Mouse (Mus musculus): ENCODE measurements around the gene Eif4ebp2.

DNA sequence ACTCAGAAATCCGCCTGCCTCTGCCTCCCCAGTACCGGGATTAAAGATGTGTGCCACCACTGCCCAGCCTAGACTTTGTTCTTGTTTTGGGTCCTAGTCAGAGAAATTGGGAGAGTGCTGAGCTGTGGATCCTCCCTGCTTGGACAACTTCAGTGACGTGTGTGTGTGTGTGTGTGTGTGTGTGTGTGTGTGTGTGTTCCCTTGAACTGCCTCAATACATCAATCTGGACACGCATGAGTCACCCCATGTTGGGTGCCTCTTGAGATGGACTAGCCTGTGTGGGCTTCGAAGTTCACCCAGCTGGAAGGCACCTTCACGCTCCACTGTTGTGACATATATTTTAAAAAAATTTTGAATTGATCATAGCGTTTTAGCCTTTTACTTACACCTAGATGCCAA is 30.3 kb upstream of the Eif4ebp2 start:
- TF ChIP-seq CTCF (IDR thresholded peaks at IDR 0.05) (no peak), POLR2A (IDR thresholded peaks at IDR 0.05; ENCODE audit: insufficient read depth, low read depth, low read length) (no peak)
